Mouse (Mus musculus) liver, embryonic 14.5 days (tissue): Measurements from ENCODE around the gene Cacnb4. TPM values are rescaled to one million over a fixed set of nuclear protein-coding genes. Genes with fewer than 3 reads are reported as not detected.

Source experiments
- ATAC-seq: fragments of 200-750 bp; cut with Nextera tagmentation; 2 replicates; pipeline ENCODE4 v1.8.0; 2017; ENCODE audit warnings: moderate number of reproducible peaks, mild to moderate bottlenecking, moderate library complexity; ENCODE audit not compliant: insufficient read depth
- DNase-seq, 3 experiments: peaks; one replicate each; pipeline ENCODE4 v3.0.0-alpha.2; 2012 to 2013; ENCODE audit warnings: low read depth in 3 of 3, low spot score in 3 of 3
- H3K27ac ChIP-seq: fragments of 300-500 bp; sonication (generic); 2 replicates; pipeline ENCODE4 v1.5.1; 2014; ENCODE audit warnings: moderate library complexity, mild to moderate bottlenecking, control low read depth, inconsistent platforms
- H3K27me3 ChIP-seq: fragments of 300-500 bp; sonication (generic); 2 replicates; pipeline ENCODE4 v1.6.1; 2014; ENCODE audit warnings: mild to moderate bottlenecking, low read length, moderate library complexity; ENCODE audit not compliant: control insufficient read depth, insufficient read depth
- H3K36me3 ChIP-seq: fragments of 300-500 bp; sonication (generic); replicated peaks from 2 replicates; pipeline ENCODE4 v1.6.1; 2014; ENCODE audit warnings: low read depth; ENCODE audit not compliant: control insufficient read depth, insufficient read depth
- H3K4me1 ChIP-seq, 2 experiments: fragments of 200-500 bp in 1 of 2; fragments of 300-500 bp in 1 of 2; sonication (generic) in 1 of 2; replicated peaks; 2 replicates each; pipeline ENCODE4 v1.6.1; 2012 to 2014; ENCODE audit warnings: antibody characterized with exemption in 1 of 2, inconsistent platforms in 1 of 2, low read length in 1 of 2; ENCODE audit not compliant: control insufficient read depth in 2 of 2, insufficient read depth in 2 of 2
- H3K4me2 ChIP-seq: fragments of 300-500 bp; sonication (generic); 2 replicates; pipeline ENCODE4 v1.6.1; 2014; ENCODE audit warnings: low read depth, mild to moderate bottlenecking, control low read depth, moderate library complexity
- H3K4me3 ChIP-seq, 2 experiments: fragments of 200-500 bp in 1 of 2; fragments of 300-500 bp in 1 of 2; sonication (generic) in 1 of 2; 2 replicates each; pipeline ENCODE4 v1.5.1; 2012 to 2014; ENCODE audit warnings: low read depth in 2 of 2, low read length in 2 of 2, mild to moderate bottlenecking in 2 of 2, control low read depth in 1 of 2, inconsistent platforms in 1 of 2, moderate library complexity in 1 of 2; ENCODE audit not compliant: insufficient read depth in 1 of 2
- H3K9ac ChIP-seq: fragments of 300-500 bp; sonication (generic); replicated peaks from 2 replicates; pipeline ENCODE4 v1.6.1; 2014; ENCODE audit warnings: mild to moderate bottlenecking, control low read depth, moderate library complexity
- H3K9me3 ChIP-seq: fragments of 300-500 bp; sonication (generic); 2 replicates; pipeline ENCODE4 v1.6.1; 2016; ENCODE audit warnings: low read length, mixed read lengths; ENCODE audit not compliant: control insufficient read depth
- CTCF ChIP-seq: IDR thresholded peaks from 2 replicates; pipeline ENCODE4 v1.5.1; 2016; ENCODE audit warnings: antibody characterized with exemption, low read depth, control low read depth
- EP300 ChIP-seq: IDR thresholded peaks from 2 replicates; pipeline ENCODE4 v1.6.1; 2016; ENCODE audit warnings: antibody characterized with exemption, low read depth
- WGBS: fragments of 180-500 bp; shearing (Covaris S2); extraction: QIAGEN DNeasy Blood & Tissue Kit; methylation state at CpG from one replicate; pipeline ENCODE4 v1.1.7; 2014; ENCODE audit not compliant: insufficient replicate concordance; 5-methylcytosine and 5-hydroxymethylcytosine counted together
- polyA plus RNA-seq, 2 experiments: library from polyadenylated mRNA; depleted of rRNA in 1 of 2; stranded (reverse) in 1 of 2; unstranded in 1 of 2; fragments of >200 nt; fragmentation: Nextera tagmentation in 1 of 2; extraction: Ambion mirVana in 1 of 2; gene quantifications; 2 replicates each; pipeline versions ENCODE4 v1.2.1 to v1.2.3; 2012 to 2014

The Cacnb4 gene
- polyA plus RNA-seq, 2 experiments, result 0.06 to 0.19 TPM

DNA sequence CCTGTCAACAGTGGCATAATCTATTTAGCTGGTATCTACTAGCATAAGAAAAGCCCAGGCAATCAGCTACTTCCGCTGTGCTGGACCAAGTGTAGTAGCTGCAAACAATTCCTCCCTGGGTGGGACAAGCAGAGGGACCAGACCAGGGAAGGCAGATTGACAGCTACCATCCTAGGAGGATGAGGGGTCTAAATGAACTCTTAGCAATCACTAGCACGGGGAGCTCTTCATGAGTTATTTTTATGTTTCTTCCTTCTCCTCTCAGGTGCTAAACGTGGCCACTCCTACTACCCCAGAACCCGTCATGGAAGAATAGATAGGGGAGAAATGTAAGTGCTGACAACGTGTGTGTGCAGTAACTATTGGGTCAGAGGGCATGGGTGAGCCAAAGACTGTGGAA is 105.8 kb downstream of the Cacnb4 start:
- Histone ChIP-seq H3K27me3 (no peaks in the 10 kb centered on the region), H3K4me2 (peak overlapping the region; percentile 40), H3K27ac (no peak overlapping the region), H3K9ac (no peak overlapping the region), H3K36me3 (no peaks in the 10 kb centered on the region), H3K4me1 (peaks cover 21 to 39% of the 10 kb centered on the region in 2 experiments), H3K4me3 (no peak overlapping the region), H3K9me3 (no peaks in the 10 kb centered on the region)
- ATAC-seq, result peak; percentile 40; the same call in 1 of the 2 replicates
- no peak for TF ChIP-seq EP300
- TF ChIP-seq CTCF, result no peak
- no peak for DNase-seq
- 13% methylated on average over 5 of the region's 5 CpGs for WGBS

GRCm38 (mm10) chr2:52570171-52570570 is 106.5 kb downstream of the Cacnb4 start:
- WGBS, result 15% methylated on average over 11 of the region's 11 CpGs
- DNase-seq (no peak), ATAC-seq (no peak)
- no peak overlapping the region for H3K4me3 ChIP-seq
- no peak overlapping the region for H3K9ac ChIP-seq
- H3K36me3 ChIP-seq, result no peaks in the 10 kb centered on the region
- peak overlapping the region; percentile 40; the same call in 1 of the 2 replicates for H3K4me2 ChIP-seq
- H3K27me3 ChIP-seq, result no peaks in the 10 kb centered on the region
- TF ChIP-seq CTCF, result no peak
- TF ChIP-seq EP300, result no peak
- H3K27ac ChIP-seq, result no peak overlapping the region
- H3K9me3 ChIP-seq, result no peaks in the 10 kb centered on the region
- peaks cover 21 to 35% of the 10 kb centered on the region in 2 experiments for H3K4me1 ChIP-seq

DNA sequence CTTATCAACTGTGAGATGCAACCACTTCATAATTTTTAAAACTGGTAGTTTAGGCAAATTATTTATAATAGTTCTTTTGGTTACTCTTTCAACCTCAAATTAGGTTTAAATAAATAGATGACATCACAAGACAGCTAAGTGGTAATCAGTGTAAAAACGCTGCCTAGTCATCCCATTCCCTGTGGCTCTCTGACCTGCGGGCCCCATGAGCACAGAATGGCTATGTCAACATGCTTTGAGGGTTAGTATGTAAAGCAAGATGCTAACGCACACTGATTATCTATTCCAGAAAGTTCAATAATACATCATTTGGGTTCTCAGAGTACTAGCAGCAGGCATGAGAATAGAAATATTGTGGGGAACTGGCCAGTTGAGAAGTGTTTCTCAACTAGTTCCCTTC is 108.5 kb downstream of the Cacnb4 start:
- H3K9ac ChIP-seq, result no peak overlapping the region
- no peaks in the 10 kb centered on the region for H3K9me3 ChIP-seq
- H3K36me3 ChIP-seq, result no peaks in the 10 kb centered on the region
- H3K27me3 ChIP-seq, result no peaks in the 10 kb centered on the region
- ATAC-seq (no peak), DNase-seq (no peak)
- H3K4me1 ChIP-seq, result peaks cover 18 to 24% of the 10 kb centered on the region in 2 experiments
- H3K27ac ChIP-seq, result no peak overlapping the region
- H3K4me2 ChIP-seq, result no peak overlapping the region
- no peak overlapping the region for H3K4me3 ChIP-seq
- TF ChIP-seq EP300 (no peak), CTCF (no peak)
- 77% methylated on average over 3 of the region's 3 CpGs for WGBS

GRCm38 (mm10) chr2:52567421-52567820 is 109.2 kb downstream of the Cacnb4 start:
- TF ChIP-seq EP300, result no peak
- Histone ChIP-seq H3K36me3 (no peaks in the 10 kb centered on the region), H3K9ac (no peak overlapping the region), H3K9me3 (no peaks in the 10 kb centered on the region), H3K4me3 (no peak overlapping the region), H3K4me1 (peaks cover 18 to 24% of the 10 kb centered on the region in 2 experiments), H3K27ac (no peak overlapping the region), H3K4me2 (no peak overlapping the region), H3K27me3 (no peaks in the 10 kb centered on the region)
- DNase-seq (no peak), ATAC-seq (no peak)
- 72% methylated on average over 3 of the region's 3 CpGs for whole genome bisulfite sequencing

- Histone ChIP-seq H3K27me3 (no peaks in the 10 kb centered on the region), H3K27ac (no peak overlapping the region), H3K9ac (no peak overlapping the region), H3K4me2 (no peak overlapping the region), H3K4me1 (peaks cover 2 to 3% of the 10 kb centered on the region in 2 experiments), H3K4me3 (no peak overlapping the region), H3K36me3 (no peaks in the 10 kb centered on the region), H3K9me3 (no peaks in the 10 kb centered on the region)
- WGBS, result 88% methylated on average over 5 of the region's 5 CpGs
- DNase-seq (no peak), ATAC-seq (no peak)
- TF ChIP-seq EP300, result no peak
- TF ChIP-seq CTCF, result no peak
Measured at GRCm38 (mm10) chr2:52563277-52563676, 113.4 kb downstream of the Cacnb4 start.
